In genomic region chr1:120385029-120385571, GRCm38 (mm10) we compare ENCODE assay signal across 22 mouse cellular contexts. TPM values are rescaled to one million over a fixed set of nuclear protein-coding genes. Genes with fewer than 3 reads are reported as not detected.
"Had no signal": no experiment of that assay in that cellular context is flagged by ENCODE, and none has a peak within 500 bp of the region (broad histone marks: within the 10 kb centered on the region; RNA-seq: fewer than 3 reads in every experiment).

No protein-coding gene starts in this region.

- H3K9me3 ChIP-seq: lung, embryonic 15.5 days; megakaryocyte, embryonic 14.5 days; midbrain, embryonic 12.5 days; neural tube, embryonic 12.5 days; stomach, embryonic 15.5 days had no signal

- H3K4me3 ChIP-seq: lung, embryonic 15.5 days; megakaryocyte, embryonic 14.5 days; midbrain, embryonic 12.5 days; neural tube, embryonic 12.5 days; stomach, embryonic 15.5 days had no signal

- H3K4me2 ChIP-seq: lung, embryonic 15.5 days; midbrain, embryonic 12.5 days; neural tube, embryonic 12.5 days; stomach, embryonic 15.5 days had no signal

- H3K4me1 ChIP-seq: lung, embryonic 15.5 days; megakaryocyte, embryonic 14.5 days; neural tube, embryonic 12.5 days; stomach, embryonic 15.5 days had no signal

- H3K27me3 ChIP-seq: lung, embryonic 15.5 days; midbrain, embryonic 12.5 days; neural tube, embryonic 12.5 days; stomach, embryonic 15.5 days had no signal

- H3K27ac ChIP-seq: lung, embryonic 15.5 days; macrophage; midbrain, embryonic 12.5 days; neural tube, embryonic 12.5 days; stomach, embryonic 15.5 days; stomach, postnatal 0 days had no signal

- DNase-seq: lung, adult 2 months; lung, postnatal 14 days; lung, postnatal 36 days; midbrain, embryonic 14.5 days; right cerebral cortex, postnatal 14 days; thymus, adult 2 months; thymus, postnatal 25 days; thymus, postnatal 4 days had no signal

- H3K36me3 ChIP-seq: lung, embryonic 15.5 days; midbrain, embryonic 12.5 days; neural tube, embryonic 12.5 days; stomach, embryonic 15.5 days had no signal

- H3K9ac ChIP-seq: lung, embryonic 15.5 days; midbrain, embryonic 12.5 days; neural tube, embryonic 12.5 days; stomach, embryonic 15.5 days had no signal

- ATAC-seq: lung, postnatal 0 days; midbrain, embryonic 16.5 days had no signal

RNA-seq across cellular contexts. Expression of gene C1ql2, which starts 44.7 kb away (rescaled TPM):
- total RNA-seq: megakaryocyte progenitor cell, adult 5-6 weeks; monocyte, adult 5-6 weeks; neutrophil, adult 5-6 weeks had no signal
- polyA plus RNA-seq: lung, embryonic 15.5 days; lung, postnatal 0 days; macrophage; spleen, adult 2 months; stomach, embryonic 15.5 days; testis, adult 2 months had no signal
